Mouse (Mus musculus) forebrain, embryonic 13.5 days (tissue): ENCODE measurements around the gene Prkab1. TPM values are rescaled to one million over a fixed set of nuclear protein-coding genes. Genes with fewer than 3 reads are reported as not detected.
A peak's percentile ranks its signal among the peaks of the same experiment; 100 is the strongest.

ENCODE experiments used
- ATAC-seq: fragments of 200-750 bp; cut with Nextera tagmentation; 2 replicates; pipeline ENCODE4 v1.8.0; 2017
- H3K27ac ChIP-seq: fragments of 300-500 bp; sonication (generic); 2 replicates; pipeline ENCODE4 v1.5.1; 2015; ENCODE audit warnings: inconsistent platforms, mild to moderate bottlenecking, moderate library complexity
- H3K27me3 ChIP-seq: fragments of 300-500 bp; sonication (generic); 2 replicates; pipeline ENCODE4 v1.6.1; 2015; ENCODE audit warnings: mild to moderate bottlenecking, inconsistent platforms
- H3K36me3 ChIP-seq: fragments of 300-500 bp; sonication (generic); 2 replicates; pipeline ENCODE4 v1.6.1; 2015; ENCODE audit warnings: mild to moderate bottlenecking, inconsistent platforms; ENCODE audit not compliant: poor library complexity, severe bottlenecking
- H3K4me1 ChIP-seq: fragments of 300-500 bp; sonication (generic); 2 replicates; pipeline ENCODE4 v1.6.1; 2015; ENCODE audit warnings: inconsistent platforms
- H3K4me2 ChIP-seq: fragments of 300-500 bp; sonication (generic); 2 replicates; pipeline ENCODE4 v1.6.1; 2015; ENCODE audit warnings: inconsistent platforms, mild to moderate bottlenecking, moderate library complexity
- H3K4me3 ChIP-seq: fragments of 300-500 bp; sonication (generic); 2 replicates; pipeline ENCODE4 v1.5.1; 2015; ENCODE audit warnings: mild to moderate bottlenecking, inconsistent platforms
- H3K9ac ChIP-seq: fragments of 300-500 bp; sonication (generic); 2 replicates; pipeline ENCODE4 v1.6.1; 2015; ENCODE audit warnings: mild to moderate bottlenecking, inconsistent platforms
- H3K9me3 ChIP-seq: fragments of 300-500 bp; sonication (generic); replicated peaks from 2 replicates; pipeline ENCODE4 v1.6.1; 2016; ENCODE audit warnings: inconsistent platforms
- WGBS: fragments of 180-500 bp; shearing (Covaris S2); methylation state at CpG from one replicate; pipeline ENCODE4 v1.1.7; 2015; 5-methylcytosine and 5-hydroxymethylcytosine counted together
- polyA plus RNA-seq: library from polyadenylated mRNA; unstranded; fragments of >200 nt; fragmentation: Nextera tagmentation; extraction: Ambion mirVana; gene quantifications from 2 replicates; pipeline ENCODE4 v1.2.1, GENCODE M21; 2015

Gene Prkab1
- polyA plus RNA-seq, 1 experiment from 2014 or later = 47.6 TPM

GRCm38 (mm10) chr5:116030566-116031189 lies 6.4 kb upstream of the Prkab1 start:
- H3K9ac ChIP-seq = no peak overlapping the region
- no peak for ATAC-seq

GRCm38 (mm10) chr5:116029071-116029470 lies 4.8 kb upstream of the Prkab1 start:
- Histone ChIP-seq H3K36me3 (no peaks in the 10 kb centered on the region), H3K9me3 (no peaks in the 10 kb centered on the region), H3K4me3 (no peak overlapping the region), H3K9ac (no peak overlapping the region), H3K27ac (no peak overlapping the region), H3K27me3 (peaks cover 17% of the 10 kb centered on the region), H3K4me1 (peaks cover 9% of the 10 kb centered on the region), H3K4me2 (no peak overlapping the region)
- no peak for ATAC-seq
- 80% methylated on average over 7 of the region's 7 CpGs for WGBS

More at GRCm38 (mm10) chr5:116030566-116031189, 6.4 kb upstream of the Prkab1 start:
- H3K4me3 ChIP-seq = no peak overlapping the region
- 4% methylated on average over 19 of the region's 19 CpGs for whole genome bisulfite sequencing
- no peaks in the 10 kb centered on the region for H3K9me3 ChIP-seq
- no peaks in the 10 kb centered on the region for H3K36me3 ChIP-seq
- no peak overlapping the region for H3K27ac ChIP-seq
- H3K27me3 ChIP-seq = peaks cover 17% of the 10 kb centered on the region
- peaks cover 6% of the 10 kb centered on the region for H3K4me1 ChIP-seq
- peak overlapping the region; percentile 46 for H3K4me2 ChIP-seq

- 94% methylated on average over 14 of the region's 14 CpGs for WGBS
- H3K4me1 ChIP-seq = peaks cover 31% of the 10 kb centered on the region
- ATAC-seq = no peak
Measured at GRCm38 (mm10) chr5:116026561-116026960, 2.3 kb upstream of the Prkab1 start.

GRCm38 (mm10) chr5:116026107-116026506 lies 1.8 kb upstream of the Prkab1 start:
- H3K36me3 ChIP-seq = peaks cover 14% of the 10 kb centered on the region
- H3K27ac ChIP-seq = no peak overlapping the region
- H3K9me3 ChIP-seq = no peaks in the 10 kb centered on the region
- ATAC-seq = no peak
- H3K4me2 ChIP-seq = no peak overlapping the region
- H3K9ac ChIP-seq = no peak overlapping the region
- H3K27me3 ChIP-seq = peaks cover 17% of the 10 kb centered on the region
- WGBS = 91% methylated on average over 5 of the region's 5 CpGs
- peaks cover 31% of the 10 kb centered on the region for H3K4me1 ChIP-seq
- no peak overlapping the region for H3K4me3 ChIP-seq

More at GRCm38 (mm10) chr5:116026561-116026960, 2.3 kb upstream of the Prkab1 start:
- peaks cover 9% of the 10 kb centered on the region; the same call in 1 of the 2 replicates for H3K36me3 ChIP-seq
- H3K4me3 ChIP-seq = no peak overlapping the region
- no peak overlapping the region for H3K9ac ChIP-seq
- no peaks in the 10 kb centered on the region for H3K9me3 ChIP-seq
- H3K27me3 ChIP-seq = peaks cover 17% of the 10 kb centered on the region
- no peak overlapping the region for H3K4me2 ChIP-seq
- no peak overlapping the region for H3K27ac ChIP-seq

- peak; percentile 67 for ATAC-seq
- Histone ChIP-seq H3K27me3 (no peaks in the 10 kb centered on the region), H3K4me1 (peaks cover 25% of the 10 kb centered on the region), H3K27ac (peak overlapping the region; percentile 77), H3K36me3 (peaks cover 37% of the 10 kb centered on the region), H3K4me3 (peak overlapping the region; percentile 83), H3K4me2 (peak overlapping the region; percentile 83), H3K9me3 (no peaks in the 10 kb centered on the region), H3K9ac (peak overlapping the region; percentile 84)
- under 1% methylated on average over 27 of the region's 28 CpGs for WGBS
Measured at GRCm38 (mm10) chr5:116023821-116024284, 455 bp downstream of the Prkab1 start.

- peak overlapping the region; percentile 83 for H3K4me2 ChIP-seq
- no peaks in the 10 kb centered on the region for H3K27me3 ChIP-seq
- ATAC-seq = no peak
- 7% methylated on average over 8 of the region's 8 CpGs for WGBS
- H3K4me3 ChIP-seq = peak overlapping the region; percentile 83
- H3K9me3 ChIP-seq = no peaks in the 10 kb centered on the region
- H3K9ac ChIP-seq = peak overlapping the region; percentile 84
- peak overlapping the region; percentile 77; the same call in 1 of the 2 replicates for H3K27ac ChIP-seq
- H3K36me3 ChIP-seq = peaks cover 43% of the 10 kb centered on the region
- peaks cover 25% of the 10 kb centered on the region for H3K4me1 ChIP-seq
Measured at GRCm38 (mm10) chr5:116023251-116023661, 1.1 kb downstream of the Prkab1 start.

- Histone ChIP-seq H3K27me3 (no peaks in the 10 kb centered on the region), H3K4me3 (peak overlapping the region; percentile 83), H3K9me3 (no peaks in the 10 kb centered on the region), H3K9ac (peak overlapping the region; percentile 84; the same call in 1 of the 2 replicates), H3K27ac (no peak overlapping the region), H3K36me3 (peaks cover 48% of the 10 kb centered on the region), H3K4me2 (peak overlapping the region; percentile 83), H3K4me1 (peaks cover 25% of the 10 kb centered on the region)
- ATAC-seq = no peak
- 87% methylated on average over 7 of the region's 7 CpGs for WGBS
Measured at GRCm38 (mm10) chr5:116022658-116023200, 1.6 kb downstream of the Prkab1 start.

- Histone ChIP-seq H3K27ac (no peak overlapping the region), H3K4me3 (no peak overlapping the region), H3K36me3 (peaks cover 54% of the 10 kb centered on the region), H3K27me3 (no peaks in the 10 kb centered on the region), H3K9ac (no peak overlapping the region), H3K4me2 (peak overlapping the region; percentile 83), H3K4me1 (peaks cover 25% of the 10 kb centered on the region), H3K9me3 (no peaks in the 10 kb centered on the region)
- no peak for ATAC-seq
- WGBS = 95% methylated on average over 12 of the region's 12 CpGs
Measured at GRCm38 (mm10) chr5:116022131-116022530, 2.2 kb downstream of the Prkab1 start.

GRCm38 (mm10) chr5:116021552-116021951 lies 2.8 kb downstream of the Prkab1 start:
- no peaks in the 10 kb centered on the region for H3K9me3 ChIP-seq
- no peak overlapping the region for H3K4me2 ChIP-seq
- peaks cover 60% of the 10 kb centered on the region for H3K36me3 ChIP-seq
- no peak overlapping the region for H3K9ac ChIP-seq
- ATAC-seq = no peak
- WGBS = 94% methylated on average over 14 of the region's 14 CpGs
- H3K27me3 ChIP-seq = no peaks in the 10 kb centered on the region
- H3K4me1 ChIP-seq = peaks cover 25% of the 10 kb centered on the region
- H3K4me3 ChIP-seq = no peak overlapping the region
- no peak overlapping the region for H3K27ac ChIP-seq

GRCm38 (mm10) chr5:116019371-116019770 lies 4.9 kb downstream of the Prkab1 start:
- Histone ChIP-seq H3K9me3 (no peaks in the 10 kb centered on the region), H3K4me1 (peaks cover 22% of the 10 kb centered on the region), H3K27me3 (no peaks in the 10 kb centered on the region), H3K27ac (no peak overlapping the region), H3K4me2 (no peak overlapping the region), H3K36me3 (peaks cover 81% of the 10 kb centered on the region), H3K4me3 (no peak overlapping the region), H3K9ac (no peak overlapping the region)
- no peak for ATAC-seq
- WGBS = 89% methylated on average over 11 of the region's 11 CpGs

GRCm38 (mm10) chr5:116018784-116019183 lies 5.5 kb downstream of the Prkab1 start:
- H3K4me1 ChIP-seq = peaks cover 21% of the 10 kb centered on the region
- H3K27ac ChIP-seq = no peak overlapping the region
- no peaks in the 10 kb centered on the region for H3K9me3 ChIP-seq
- ATAC-seq = no peak
- H3K4me3 ChIP-seq = no peak overlapping the region
- peaks cover 87% of the 10 kb centered on the region for H3K36me3 ChIP-seq
- WGBS = 88% methylated on average over 6 of the region's 6 CpGs
- no peak overlapping the region for H3K9ac ChIP-seq
- H3K27me3 ChIP-seq = no peaks in the 10 kb centered on the region
- no peak overlapping the region for H3K4me2 ChIP-seq

GRCm38 (mm10) chr5:116018196-116018595 lies 6.1 kb downstream of the Prkab1 start:
- Histone ChIP-seq H3K27ac (no peak overlapping the region), H3K4me3 (no peak overlapping the region), H3K27me3 (no peaks in the 10 kb centered on the region), H3K9me3 (no peaks in the 10 kb centered on the region), H3K9ac (no peak overlapping the region), H3K36me3 (peaks cover 93% of the 10 kb centered on the region), H3K4me2 (no peak overlapping the region), H3K4me1 (peaks cover 15% of the 10 kb centered on the region)
- ATAC-seq = no peak
- WGBS = 83% methylated on average over 9 of the region's 9 CpGs
